9 mouse cellular contexts compared by ENCODE assay signal in genomic region chr14:28510341-28511028, GRCm38 (mm10). TPM values are rescaled to one million over a fixed set of nuclear protein-coding genes. Genes with fewer than 3 reads are reported as not detected.
A peak's percentile ranks its signal among the peaks of the same experiment; 100 is the strongest.
DNase-seq lines count a peak whose midpoint lies in the region; ATAC-seq lines count a peak whose summit lies in the region.
"Had no signal": no experiment of that assay in that cellular context is flagged by ENCODE, and none has a peak within 500 bp of the region (broad histone marks: within the 10 kb centered on the region; RNA-seq: fewer than 3 reads in every experiment).

No protein-coding gene starts in this region.

- peak overlapping the region; percentile 90 for H3K4me2 ChIP-seq in kidney, embryonic 15.5 days
- H3K4me2 ChIP-seq in midbrain, embryonic 12.5 days (replicated peaks): peak overlapping the region; percentile 91

- no peaks in the 10 kb centered on the region for H3K9me3 ChIP-seq in kidney, embryonic 15.5 days (replicated peaks)
- H3K9me3 ChIP-seq in midbrain, embryonic 12.5 days: no peaks in the 10 kb centered on the region

- H3K27ac ChIP-seq in kidney, embryonic 15.5 days: peak overlapping the region; percentile 56; the same call in 1 of the 2 replicates
- H3K27ac ChIP-seq in midbrain, embryonic 12.5 days (replicated peaks): peak overlapping the region; percentile 63

- H3K9ac ChIP-seq in kidney, embryonic 15.5 days: peak overlapping the region; percentile 43
- H3K9ac ChIP-seq in midbrain, embryonic 12.5 days (replicated peaks): peak overlapping the region; percentile 63

- 3% methylated on average over 29 of the region's 29 CpGs for WGBS in kidney, embryonic 15.5 days
- WGBS in midbrain, embryonic 12.5 days: 0% methylated on average over 29 of the region's 29 CpGs

- H3K4me3 ChIP-seq in kidney, embryonic 15.5 days (replicated peaks): peak overlapping the region; percentile 64
- peak overlapping the region; percentile 52 for H3K4me3 ChIP-seq in midbrain, embryonic 12.5 days

- H3K4me1 ChIP-seq in kidney, embryonic 15.5 days: peaks cover 53% of the 10 kb centered on the region
- H3K4me1 ChIP-seq in midbrain, embryonic 12.5 days: peaks cover 45% of the 10 kb centered on the region

- DNase-seq in kidney, adult 18-20 months: peak; percentile 27
- DNase-seq in kidney, adult 11 months: no peak
- peak; percentile 38 for DNase-seq in adrenal gland, postnatal 10 days
- peak; percentile 13 to 27 for DNase-seq in frontal cortex, postnatal 36 days (ENCODE audit: low spot score in 2 of 2)
- no peak for DNase-seq in B cell, adult 2 months
- DNase-seq in spleen, postnatal 4 days (ENCODE audit: low spot score in 2 of 2): no peak

- peaks cover 82% of the 10 kb centered on the region for H3K27me3 ChIP-seq in kidney, embryonic 15.5 days
- peaks cover 63% of the 10 kb centered on the region for H3K27me3 ChIP-seq in midbrain, embryonic 12.5 days
- H3K27me3 ChIP-seq: CH12.LX had no signal

- H3K36me3 ChIP-seq in kidney, embryonic 15.5 days: peaks cover 13% of the 10 kb centered on the region; the same call in 1 of the 2 replicates
- no peaks in the 10 kb centered on the region for H3K36me3 ChIP-seq in midbrain, embryonic 12.5 days

- no peak for ATAC-seq in kidney, embryonic 15.5 days (replicated peaks; ENCODE audit: low FRiP score)
- ATAC-seq in midbrain, embryonic 12.5 days (ENCODE audit: low FRiP score, low read depth): no peak

RNA-seq across cellular contexts. Expression of gene Wnt5a, which starts 5.9 kb away (rescaled TPM):
- total RNA-seq in adrenal gland, postnatal 10 days (2021): 10 to 100 TPM; 18.7 to 24.8 TPM
- 23.3 and 26.4 TPM in 2 replicates for polyA plus RNA-seq in kidney, embryonic 15.5 days (2015; fragmentation: Nextera tagmentation; extraction: Ambion mirVana)
- 19.3 and 22.5 TPM in 2 replicates for polyA plus RNA-seq in midbrain, embryonic 12.5 days (2016; fragmentation: Nextera tagmentation; extraction: Ambion mirVana)
- total RNA-seq: CH12.LX had no signal

Comparison
In these comparisons a context has a peak if more than half of its experiments do, and no peak if none do; other contexts are left out.
1. DNase-seq: peak in kidney, adult 18-20 months (single experiment), adrenal gland, postnatal 10 days (single experiment) and frontal cortex, postnatal 36 days (2 of 2); none in kidney, adult 11 months (single experiment), B cell, adult 2 months (0 of 2) and spleen, postnatal 4 days (0 of 2).